Mouse (Mus musculus): ENCODE data around the gene Tnfsf8.
A peak's percentile ranks its signal among the peaks of the same experiment; 100 is the strongest.

Gene Tnfsf8

DNA sequence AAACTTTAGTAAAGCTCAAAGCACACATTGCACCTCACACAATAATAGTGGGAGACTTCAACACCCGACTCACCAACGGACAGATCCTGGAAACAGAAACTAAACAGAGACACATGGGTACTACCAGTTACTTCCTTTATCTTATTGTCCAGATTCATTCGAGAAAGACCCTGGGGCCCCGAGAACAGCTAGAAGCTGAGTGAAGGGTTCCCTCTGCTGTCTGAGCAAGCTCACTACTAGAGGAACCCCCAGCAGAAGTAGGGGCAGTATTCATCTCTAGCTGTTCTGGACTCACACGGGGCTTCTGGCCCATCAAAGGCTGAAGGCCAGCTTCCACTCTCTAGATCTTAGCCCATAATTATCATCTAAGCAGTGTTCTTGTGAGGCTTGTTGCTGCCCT is 20.7 kb downstream of the Tnfsf8 start:
- peak; percentile 15 for DNase-seq

DNA sequence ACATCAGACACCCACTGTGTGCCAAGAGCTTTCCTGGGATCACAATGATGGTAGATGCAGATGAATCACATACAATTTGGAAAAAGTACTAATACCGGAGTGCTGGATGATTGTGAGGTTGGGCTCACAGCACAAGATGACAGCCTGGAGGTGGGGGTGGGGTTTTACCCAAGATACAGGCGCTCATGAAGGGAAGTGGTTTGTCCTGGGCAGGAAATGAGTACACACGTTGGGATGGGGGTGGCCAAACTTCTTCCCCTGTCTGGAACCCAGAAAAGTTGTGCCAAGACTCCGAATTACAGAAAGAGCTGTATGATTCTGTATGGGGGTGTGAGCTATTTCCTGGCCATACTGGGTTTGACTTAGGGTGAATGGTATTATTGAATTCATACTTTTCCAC is 38.0 kb downstream of the Tnfsf8 start:
- no peak for DNase-seq

DNA sequence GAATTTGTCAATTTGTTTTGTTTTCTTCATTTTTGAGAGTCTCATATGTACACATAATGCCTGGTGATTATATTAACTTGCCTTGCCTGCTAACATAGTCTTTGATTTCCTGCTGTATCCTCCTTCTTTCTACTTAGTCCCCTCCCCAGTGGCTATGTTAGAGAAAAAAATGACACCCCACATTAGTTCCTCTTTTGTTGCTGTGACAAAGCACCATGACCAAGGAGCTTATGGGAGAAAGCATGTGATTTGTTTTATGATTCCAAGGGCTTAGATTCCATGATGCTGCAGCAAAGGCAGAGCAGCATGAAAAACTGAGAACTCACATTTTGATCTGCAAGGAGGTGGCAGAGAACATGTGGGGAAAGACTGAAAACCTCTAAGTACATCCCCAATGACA is 43.6 kb downstream of the Tnfsf8 start:
- no peak for DNase-seq

DNA sequence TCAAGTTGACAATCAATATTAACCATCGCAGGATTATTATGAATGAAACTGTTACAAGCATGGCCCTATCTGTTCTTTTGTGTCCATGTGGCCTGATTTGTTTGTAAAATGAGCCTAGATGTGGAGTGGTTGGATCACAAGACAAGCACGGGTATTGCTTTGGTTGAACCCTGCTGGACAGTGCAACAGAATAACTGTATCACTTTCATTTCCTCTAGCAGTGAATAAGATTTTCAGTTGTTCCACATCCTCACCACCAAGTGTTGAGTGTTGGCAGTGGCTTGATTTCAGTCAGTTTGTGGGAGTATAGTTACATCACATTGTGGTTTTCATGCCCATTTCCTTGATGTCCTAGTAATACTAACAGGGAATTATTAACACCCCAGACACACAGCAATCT is 45.5 kb downstream of the Tnfsf8 start:
- DNase-seq, result no peak

GRCm38 (mm10) chr4:63798083-63798482 is 63.1 kb downstream of the Tnfsf8 start:
- no peak for DNase-seq

DNA sequence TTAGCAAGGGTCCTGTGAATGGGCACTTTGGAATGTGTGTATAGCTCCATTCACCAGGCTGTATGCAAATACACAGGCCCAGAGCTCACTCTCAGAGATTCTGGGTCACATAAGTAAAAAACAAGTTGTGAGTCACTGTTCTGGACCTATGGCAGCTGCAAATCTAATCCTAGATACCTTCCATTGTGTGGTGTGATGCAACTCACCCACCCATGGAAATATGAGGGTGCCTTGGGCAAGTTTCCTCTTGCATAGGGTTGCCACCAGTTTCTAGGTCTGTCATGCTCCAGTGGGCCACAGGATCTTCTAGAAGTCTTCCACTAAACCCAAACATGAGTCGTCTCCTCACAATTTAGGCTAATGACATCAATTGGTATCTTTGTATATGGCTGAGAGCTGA is 64.6 kb downstream of the Tnfsf8 start:
- no peak for DNase-seq

DNA sequence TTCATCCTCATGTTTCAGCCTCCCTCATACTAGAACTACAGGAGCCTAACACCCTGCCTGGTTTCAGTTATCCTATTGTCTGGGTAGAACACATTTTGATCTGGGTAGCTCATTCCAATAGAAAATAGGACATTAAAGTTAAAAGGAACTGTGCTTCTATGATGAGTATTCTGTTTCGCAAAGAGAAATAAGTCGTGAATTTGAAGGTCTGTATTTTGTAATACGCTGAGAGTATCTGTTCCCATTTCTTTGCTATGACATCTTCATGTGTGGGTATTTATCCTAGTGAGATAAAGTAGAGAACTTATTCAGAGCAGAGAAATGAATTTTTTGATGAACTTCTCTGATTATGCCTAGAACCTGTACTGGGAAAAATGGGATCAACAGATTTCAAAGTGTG is 68.8 kb downstream of the Tnfsf8 start:
- DNase-seq, result no peak

- no peak for DNase-seq
Measured at GRCm38 (mm10) chr4:63785466-63785865, 75.7 kb downstream of the Tnfsf8 start.

DNA sequence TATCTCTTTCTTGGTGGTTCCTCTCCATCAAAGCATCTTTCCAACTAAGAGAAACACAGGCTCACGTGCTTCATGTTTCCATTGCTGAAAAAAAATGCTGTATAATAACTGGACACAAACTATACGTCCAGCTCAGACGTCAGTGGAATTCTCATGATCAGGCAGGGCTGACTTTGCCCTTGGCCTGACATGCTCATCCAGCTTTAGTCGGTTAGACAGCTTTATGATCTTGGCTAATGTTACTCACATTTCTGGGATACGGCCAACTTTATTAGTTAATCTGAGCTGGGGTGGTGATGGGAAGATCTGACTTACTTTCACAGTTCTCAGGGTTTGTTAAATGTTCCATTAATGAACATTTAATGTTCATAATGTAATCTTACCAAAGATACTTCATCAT is 77.3 kb downstream of the Tnfsf8 start:
- no peak for DNase-seq

- no peak for DNase-seq
Measured at GRCm38 (mm10) chr4:63782970-63783613, 78.1 kb downstream of the Tnfsf8 start.

All from liver (tissue).